Mouse (Mus musculus): Measurements from ENCODE around the gene Cstb. TPM values are rescaled to one million over a fixed set of nuclear protein-coding genes. Genes with fewer than 3 reads are reported as not detected.

Cstb gene
- 17.7 and 24.9 TPM in 2 replicates for total RNA-seq (2015; ENCODE audit: low replicate concordance)
- total RNA-seq (2017; ENCODE audit: low replicate concordance) = 3.3 and 10.0 TPM in 2 replicates

DNA sequence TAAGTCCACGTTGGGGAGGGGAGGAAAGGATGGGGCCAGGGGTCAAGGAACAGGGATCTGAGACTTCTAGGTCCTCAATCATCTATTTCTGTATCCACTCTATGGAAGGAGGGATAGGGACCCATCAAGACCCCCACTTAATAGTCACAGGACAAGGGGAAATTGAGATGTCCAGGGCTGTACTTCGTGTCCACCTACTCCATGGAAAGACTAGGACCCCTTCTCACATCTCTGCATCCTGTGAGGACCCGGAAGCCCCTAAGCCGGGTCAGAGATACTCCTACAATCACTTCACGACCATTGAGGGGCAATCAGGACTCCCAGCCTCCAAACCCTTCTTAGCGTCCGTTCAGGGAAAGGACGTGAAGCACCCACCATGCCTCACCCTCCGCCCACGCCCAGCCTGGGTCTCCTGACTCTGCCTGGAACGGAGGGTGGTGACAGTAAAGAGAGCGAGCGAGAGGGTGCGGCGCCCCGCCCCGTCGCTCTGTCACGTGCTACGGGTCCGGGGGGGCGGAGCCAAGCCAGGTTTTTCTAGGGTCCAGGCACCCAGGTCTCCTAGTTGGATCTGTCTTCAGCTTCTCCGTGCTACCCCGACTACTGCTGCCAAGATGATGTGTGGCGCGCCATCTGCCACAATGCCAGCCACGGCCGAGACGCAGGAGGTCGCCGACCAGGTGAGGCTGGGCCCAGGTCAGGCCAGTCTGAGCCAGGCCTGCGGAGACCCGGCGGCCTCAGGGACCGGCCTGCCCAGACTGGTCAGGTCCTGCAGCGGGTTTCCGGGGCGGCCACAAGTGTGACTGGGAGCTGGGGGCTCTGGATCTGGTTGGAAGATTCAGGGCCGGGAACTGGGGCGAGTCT is at the start of gene Cstb:
Gene Cstb (plus strand): TSS at position 489 of the 861 bp plus-strand sequence.
- peak; percentile 89 for ATAC-seq (replicated peaks; ENCODE audit: low FRiP score, poor library complexity, severe bottlenecking)

DNA sequence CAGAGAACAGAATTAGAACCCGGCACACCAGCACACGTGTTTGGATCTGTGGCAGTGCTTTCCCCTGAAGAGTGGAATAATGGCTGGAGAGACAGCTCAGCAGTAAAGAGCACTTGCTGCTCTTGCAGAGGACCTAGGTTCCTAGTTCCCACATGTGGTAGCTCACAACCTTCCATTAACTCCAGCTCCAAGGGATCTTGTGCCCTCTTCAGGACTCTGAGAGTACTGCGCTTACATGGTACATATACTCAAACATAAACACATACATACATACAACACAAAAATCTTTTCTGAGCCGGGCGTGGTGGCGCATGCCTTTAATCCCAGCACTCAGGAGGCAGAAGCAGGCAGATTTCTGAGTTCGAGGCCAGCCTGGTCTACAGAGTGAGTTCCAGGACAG is 47.0 kb upstream of the Cstb start:
- 0 out of 2 replicates have a peak, but pooled peaks have one; percentile 55 for ATAC-seq (replicated peaks; ENCODE audit: low FRiP score, poor library complexity, severe bottlenecking)

DNA sequence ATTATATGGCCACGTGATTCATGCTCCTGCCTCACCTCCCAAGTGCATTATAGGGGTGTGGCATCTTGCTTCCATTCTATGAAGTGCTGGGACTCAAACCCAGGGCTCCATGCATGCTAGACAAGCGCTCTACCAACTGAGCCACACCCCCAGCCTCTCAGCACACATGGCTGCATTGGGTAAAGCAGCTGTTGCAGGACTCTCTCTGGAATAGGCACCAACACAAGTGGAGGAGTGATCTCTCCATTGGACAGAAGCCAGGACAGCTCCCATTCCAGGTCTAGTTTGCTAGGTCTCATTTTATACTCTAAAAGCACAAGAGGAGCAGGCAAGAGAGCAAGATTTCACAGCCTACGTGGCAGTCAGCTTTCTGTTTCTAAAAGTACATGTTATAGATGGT is 41.9 kb upstream of the Cstb start:
- no peak for ATAC-seq (replicated peaks; ENCODE audit: low FRiP score, poor library complexity, severe bottlenecking)

DNA sequence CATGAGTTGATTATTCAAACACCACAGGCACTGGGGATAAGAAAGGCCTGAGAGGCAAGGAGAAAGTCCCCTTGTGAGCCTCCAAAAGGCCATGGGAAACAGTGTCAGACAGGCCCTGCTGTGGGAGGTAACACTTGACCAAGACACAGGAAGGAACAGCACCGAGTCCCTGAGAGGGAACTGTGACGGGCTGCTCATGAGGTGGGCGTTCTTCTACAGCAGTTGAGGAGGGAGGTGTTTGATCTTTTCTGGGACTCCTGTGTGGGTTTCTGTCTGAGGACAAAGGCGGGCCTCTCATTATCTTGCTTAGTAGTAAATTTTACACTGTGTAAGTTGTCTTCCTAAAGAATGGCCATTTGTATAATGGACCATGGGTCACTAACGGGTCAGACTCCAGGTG is 39.9 kb upstream of the Cstb start:
- no peak for ATAC-seq (replicated peaks; ENCODE audit: low FRiP score, poor library complexity, severe bottlenecking)

DNA sequence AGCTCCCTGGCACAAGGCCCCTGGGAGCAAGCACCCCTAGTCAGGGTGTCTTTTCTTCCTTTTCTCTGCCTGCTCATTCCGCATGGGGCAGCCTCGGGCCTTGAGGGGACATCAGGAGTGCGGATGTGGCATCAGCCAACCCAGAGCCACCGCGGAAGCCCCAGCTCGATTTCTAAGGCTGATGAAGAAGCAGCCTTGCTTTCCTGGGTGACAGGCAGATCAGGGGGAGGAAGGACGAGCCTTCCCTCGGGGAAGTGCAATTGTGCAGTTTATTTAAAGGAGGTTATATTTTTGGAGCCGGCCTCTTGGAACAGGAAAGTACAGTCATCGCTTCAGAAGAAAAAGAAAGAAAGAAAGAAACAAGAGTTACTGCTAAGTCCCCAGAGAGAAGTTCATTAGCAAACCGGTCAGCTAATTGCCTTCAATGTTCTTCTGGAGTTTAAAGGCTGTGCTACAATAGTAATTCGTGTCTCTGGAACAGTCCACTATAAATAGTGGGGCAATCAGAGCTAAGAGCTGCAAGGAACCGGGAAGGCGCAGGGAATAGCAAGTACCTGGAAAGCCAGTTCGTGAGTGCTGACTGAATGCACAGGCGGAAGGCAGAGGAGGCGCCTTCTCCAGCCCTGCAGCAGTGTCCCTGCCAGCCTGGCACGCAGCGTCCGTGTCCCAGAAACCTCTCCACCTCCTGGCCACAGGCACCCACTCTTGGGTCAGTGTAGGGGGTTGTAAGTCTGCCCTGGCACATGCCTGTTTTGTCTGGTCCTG is 37.1 kb upstream of the Cstb start:
- no peak for ATAC-seq (replicated peaks; ENCODE audit: low FRiP score, poor library complexity, severe bottlenecking)

DNA sequence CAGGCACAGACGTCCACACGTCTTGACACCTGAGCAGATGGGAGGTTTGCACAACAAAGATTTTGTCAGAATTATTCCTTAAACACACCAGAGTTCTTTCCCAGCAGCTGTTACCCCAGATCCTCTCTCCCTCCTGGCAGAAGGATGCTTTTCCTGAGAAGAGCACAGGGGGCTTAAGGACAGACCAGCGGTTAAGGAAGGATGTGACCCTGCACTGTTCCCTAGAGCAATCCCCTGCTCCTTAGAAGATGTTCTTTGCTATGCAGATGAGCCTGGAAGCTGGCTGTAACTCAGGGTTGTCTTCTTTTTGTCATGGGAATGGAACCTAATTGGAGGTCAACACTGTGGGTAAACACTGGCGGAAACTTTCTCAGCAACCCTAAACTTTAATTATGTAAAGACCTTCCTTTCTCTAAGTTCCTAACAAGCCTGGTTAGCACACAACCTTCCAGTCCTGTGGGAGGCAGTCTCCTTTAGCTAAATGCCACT is 34.4 kb upstream of the Cstb start:
- ATAC-seq (replicated peaks; ENCODE audit: low FRiP score, poor library complexity, severe bottlenecking) = no peak

DNA sequence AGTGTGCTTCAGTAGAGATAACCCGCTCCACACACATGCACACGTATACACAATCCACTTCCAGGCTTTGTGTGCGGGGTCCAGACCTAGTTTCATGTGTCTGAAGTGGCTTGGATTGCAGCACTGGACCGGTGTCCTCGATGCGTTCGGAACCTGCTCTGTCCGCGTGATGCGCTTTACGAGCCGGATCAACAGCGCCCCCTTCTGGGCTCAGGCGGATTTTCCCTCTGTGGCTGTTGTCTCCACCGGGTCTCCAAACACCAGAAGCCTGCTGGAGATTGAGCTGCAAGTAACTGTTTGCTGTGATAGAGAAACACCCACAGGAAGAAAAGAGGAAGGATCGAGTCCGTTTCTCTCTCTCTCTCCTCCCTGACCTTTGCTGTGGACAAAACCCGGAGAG is 33.4 kb upstream of the Cstb start:
- ATAC-seq (replicated peaks; ENCODE audit: low FRiP score, poor library complexity, severe bottlenecking) = peak; percentile 75

DNA sequence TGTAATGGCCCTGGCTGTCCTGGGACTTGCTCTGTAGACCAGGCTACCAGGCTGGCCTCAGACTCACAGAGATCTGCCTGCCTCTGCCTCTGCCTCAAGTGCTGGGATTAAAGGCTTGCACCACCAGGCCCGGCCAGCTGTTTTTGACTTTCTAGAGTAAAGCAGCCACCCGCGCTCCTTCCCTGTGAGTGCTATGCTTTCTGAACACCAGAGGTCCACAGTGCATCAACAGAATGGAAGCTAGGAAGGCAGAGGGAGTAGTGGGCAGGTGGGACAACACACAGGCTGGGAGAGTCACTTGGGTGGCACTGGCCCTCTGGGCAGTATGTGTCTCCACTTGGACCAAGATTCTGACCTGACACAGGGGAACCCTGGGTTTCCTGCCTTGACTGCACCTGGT is 30.1 kb upstream of the Cstb start:
- no peak for ATAC-seq (replicated peaks; ENCODE audit: low FRiP score, poor library complexity, severe bottlenecking)

DNA sequence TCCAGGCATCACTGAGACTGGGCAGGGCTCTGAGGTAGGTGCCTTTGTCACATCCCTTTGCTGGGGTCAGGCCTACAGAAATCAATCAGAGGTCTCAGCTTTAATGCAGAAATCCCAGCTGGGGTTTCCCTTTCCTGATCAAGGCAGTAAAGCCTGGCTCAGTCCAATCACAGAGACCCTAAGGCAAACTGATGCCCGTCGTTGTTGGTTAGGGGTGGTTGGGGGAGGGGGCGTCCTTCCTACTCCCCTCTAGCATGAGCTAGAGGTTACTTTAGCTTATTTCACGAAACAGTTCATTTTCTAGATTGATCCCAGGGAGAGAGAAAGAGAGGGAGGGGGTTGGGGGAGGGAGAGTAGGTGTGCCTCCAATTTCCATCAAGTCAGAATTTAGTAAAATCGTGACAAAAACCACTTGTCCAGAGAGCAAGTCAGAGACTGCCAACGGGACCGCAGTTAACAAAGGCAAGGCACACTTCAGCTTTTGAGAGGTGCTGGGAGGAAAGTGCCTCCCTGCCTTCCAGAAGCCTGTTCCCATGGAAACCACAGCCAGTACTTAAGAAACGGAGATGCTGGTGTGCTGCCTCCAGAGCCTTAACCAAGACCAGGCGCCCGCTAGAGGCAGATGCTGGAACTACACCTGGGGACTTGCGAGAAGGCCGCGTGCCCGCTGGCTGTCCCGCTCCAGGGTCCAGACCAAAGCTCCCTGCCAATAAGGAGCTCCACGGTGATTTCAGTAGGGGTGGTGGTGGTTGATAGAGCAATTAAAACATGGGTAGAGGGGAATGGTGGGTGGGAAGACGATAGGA is 29.4 kb upstream of the Cstb start:
- ATAC-seq (replicated peaks; ENCODE audit: low FRiP score, poor library complexity, severe bottlenecking) = peak; percentile 74

DNA sequence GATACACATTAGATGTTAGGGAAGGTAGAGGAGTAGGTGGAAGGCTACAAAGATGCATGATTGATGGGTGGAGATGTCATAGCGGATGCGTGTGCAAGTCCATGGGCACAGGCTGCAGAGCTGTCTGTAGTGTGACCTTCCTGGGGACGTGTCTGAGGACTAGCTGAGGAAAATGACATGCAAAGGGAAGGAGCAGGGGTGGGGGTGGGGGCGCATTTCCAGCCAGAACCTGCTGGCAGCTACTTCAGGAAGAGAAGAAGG is 28.9 kb upstream of the Cstb start:
- ATAC-seq (replicated peaks; ENCODE audit: low FRiP score, poor library complexity, severe bottlenecking) = peak; percentile 17; the same call in 1 of the 2 replicates

DNA sequence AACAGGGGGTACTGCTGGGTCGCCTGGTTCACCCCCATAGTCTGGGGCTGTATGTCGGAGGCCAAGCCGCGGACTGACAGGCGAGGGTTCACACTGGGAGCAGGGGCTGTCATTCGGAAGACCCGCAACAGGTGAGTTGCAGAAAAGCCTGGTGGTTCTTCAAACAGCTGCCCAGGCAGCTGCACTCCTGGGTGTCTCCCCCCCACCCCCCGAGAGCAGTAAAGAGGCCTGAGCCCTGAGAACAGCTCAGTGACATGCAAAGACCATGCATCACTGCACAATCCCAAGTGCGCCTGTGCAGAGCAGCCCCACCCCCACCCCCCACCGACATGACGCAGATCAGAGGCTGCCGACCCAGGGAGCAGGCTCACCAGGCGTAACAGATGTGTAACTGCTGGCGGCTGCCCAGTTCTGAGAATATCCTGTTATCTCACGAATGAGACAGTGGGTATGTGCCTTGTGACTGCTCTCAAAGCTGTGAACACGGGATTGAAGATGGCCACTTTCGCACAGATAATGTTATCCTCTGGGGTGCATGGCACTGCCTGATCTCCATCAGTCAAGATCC is 26.3 kb upstream of the Cstb start:
- ATAC-seq (replicated peaks; ENCODE audit: low FRiP score, poor library complexity, severe bottlenecking) = no peak

DNA sequence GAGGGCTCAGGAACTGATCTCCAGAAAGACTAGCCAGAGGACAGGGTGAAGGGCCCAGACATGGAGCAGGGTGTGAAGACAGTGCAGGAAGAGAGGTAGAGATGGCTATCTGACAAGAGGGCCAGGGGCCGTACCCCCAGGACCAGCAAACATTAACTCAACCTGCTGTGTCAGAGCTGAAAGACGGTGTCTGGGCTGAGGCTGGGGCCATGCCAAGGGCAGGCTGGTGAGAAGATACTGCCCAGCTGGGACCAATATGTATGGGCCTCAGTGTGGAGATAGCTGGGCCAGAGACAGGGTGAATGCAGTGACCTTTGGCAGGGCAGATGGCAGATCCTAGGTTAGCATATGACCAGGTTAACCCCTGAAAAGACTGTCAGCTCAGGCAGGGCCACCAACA is 24.3 kb upstream of the Cstb start:
- ATAC-seq (replicated peaks; ENCODE audit: low FRiP score, poor library complexity, severe bottlenecking) = no peak

DNA sequence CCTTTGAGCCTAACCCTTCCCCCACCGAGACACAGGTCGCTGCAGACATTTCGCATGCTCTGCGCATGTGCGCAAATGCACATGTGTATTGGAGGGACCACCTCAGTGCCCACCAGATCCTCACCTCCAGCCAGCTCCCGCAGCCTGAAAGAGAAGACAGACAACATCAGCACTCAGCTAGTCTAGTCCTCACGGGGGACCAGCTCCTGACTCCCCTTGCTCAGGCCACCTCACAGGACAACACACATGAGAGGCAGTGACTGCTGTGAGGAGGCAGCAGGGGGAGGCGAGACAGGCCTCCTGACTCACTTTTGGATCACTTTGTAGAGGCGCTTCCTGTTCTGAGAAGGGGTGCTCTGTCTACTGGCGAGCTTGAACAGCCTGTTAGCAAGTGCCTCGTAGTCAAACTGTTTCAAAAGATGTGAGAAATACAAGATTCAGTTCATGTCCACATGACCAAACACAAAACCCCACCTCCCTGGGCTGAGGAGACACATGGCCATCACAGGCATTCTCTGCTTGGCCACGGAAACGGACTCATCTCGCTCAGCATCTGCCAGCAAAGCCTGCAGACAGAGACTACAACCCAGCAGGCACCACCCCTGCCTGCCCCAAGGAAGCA is 23.1 kb upstream of the Cstb start:
- no peak for ATAC-seq (replicated peaks; ENCODE audit: low FRiP score, poor library complexity, severe bottlenecking)

DNA sequence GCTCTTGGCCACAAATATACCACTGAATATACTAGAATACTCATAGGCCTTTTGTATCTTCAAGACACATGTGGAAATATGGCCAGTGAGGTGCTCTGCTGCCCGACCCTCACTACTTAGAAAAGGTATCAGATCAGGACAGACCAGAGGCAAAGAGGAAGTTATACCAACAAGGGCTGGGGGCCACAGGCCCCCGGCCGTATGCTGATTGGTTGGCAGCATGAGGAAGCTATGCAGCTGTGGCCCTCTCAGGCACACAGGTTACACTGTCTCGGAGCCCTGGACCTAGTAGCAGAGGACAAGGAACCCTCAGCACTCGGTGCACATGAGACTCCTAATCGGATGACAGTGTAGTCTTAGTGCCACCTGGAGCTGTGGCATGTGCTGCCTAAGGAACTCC is 19.3 kb upstream of the Cstb start:
- ATAC-seq (replicated peaks; ENCODE audit: low FRiP score, poor library complexity, severe bottlenecking) = no peak

DNA sequence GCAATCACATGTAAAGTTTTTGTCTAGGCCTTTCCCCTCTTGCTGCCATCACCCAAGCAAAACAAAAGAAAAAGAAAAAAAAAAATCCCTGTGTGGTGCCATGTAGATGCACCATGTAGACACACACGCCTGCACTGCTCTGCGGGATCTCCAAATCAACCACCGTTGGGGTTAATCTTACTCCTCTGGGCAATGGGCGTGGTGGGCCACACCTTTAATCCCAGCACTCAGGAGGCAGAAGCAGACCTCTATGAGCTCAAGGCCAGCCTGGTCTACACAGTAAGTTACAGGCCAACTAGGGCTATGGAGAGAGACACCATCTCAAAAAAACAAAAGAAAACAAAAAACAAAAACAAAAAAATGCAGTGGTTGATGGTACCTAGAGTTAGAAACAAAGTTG is 18.3 kb upstream of the Cstb start:
- no peak for ATAC-seq (replicated peaks; ENCODE audit: low FRiP score, poor library complexity, severe bottlenecking)

DNA sequence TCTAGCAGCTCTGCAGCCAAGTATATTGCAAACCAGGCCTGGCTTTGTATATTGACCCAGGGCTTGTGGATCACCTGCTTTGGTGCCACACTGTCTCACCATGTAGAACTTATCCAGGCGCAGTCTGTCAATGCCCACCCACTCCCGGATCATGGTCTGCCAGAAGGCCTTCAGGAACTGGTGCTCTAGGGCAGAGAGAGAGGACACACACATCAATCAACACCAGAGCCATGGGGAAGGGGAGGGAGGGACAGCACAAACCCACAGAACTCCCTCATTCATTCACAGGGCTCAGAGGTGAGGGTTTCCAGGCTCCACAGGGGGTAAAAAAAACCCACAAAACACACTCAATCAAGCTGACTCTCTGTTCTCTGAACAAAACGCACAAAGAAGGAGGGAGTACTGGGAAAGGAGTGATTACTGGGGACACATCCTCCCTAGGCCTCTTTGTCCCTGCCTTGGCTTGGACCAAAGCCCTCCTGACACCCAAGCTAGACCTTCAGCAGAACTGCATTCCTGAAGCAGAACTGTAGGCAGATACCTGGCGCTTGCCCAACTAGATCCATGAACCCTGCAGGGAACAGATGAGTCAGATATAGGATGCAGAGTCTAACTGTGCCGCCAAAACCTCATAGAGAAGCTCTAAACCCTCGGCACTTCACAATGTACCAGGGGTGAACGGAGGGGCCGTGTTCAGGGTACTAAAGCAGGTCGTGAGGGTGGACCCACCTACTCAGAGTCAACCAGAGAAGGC is 16.3 kb upstream of the Cstb start:
- no peak for ATAC-seq (replicated peaks; ENCODE audit: low FRiP score, poor library complexity, severe bottlenecking)

DNA sequence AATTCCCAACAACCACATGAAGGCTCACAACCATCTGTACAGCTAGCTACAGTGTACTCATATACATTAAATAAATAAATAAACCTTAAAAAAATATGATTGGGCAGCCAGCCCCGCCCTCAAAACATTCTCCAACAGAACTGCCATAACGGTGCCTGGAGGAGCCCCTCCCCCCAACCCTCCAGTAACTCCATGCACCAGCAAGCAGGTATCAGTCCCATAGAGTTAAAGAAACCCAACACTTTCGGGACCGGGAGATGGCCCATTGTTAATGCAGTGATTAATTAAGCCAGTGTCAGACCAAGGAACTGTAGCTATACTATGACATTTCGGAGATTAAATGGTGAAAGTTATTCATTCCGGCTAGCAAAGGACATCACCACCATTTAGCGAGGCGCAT is 13.6 kb upstream of the Cstb start:
- no peak for ATAC-seq (replicated peaks; ENCODE audit: low FRiP score, poor library complexity, severe bottlenecking)

DNA sequence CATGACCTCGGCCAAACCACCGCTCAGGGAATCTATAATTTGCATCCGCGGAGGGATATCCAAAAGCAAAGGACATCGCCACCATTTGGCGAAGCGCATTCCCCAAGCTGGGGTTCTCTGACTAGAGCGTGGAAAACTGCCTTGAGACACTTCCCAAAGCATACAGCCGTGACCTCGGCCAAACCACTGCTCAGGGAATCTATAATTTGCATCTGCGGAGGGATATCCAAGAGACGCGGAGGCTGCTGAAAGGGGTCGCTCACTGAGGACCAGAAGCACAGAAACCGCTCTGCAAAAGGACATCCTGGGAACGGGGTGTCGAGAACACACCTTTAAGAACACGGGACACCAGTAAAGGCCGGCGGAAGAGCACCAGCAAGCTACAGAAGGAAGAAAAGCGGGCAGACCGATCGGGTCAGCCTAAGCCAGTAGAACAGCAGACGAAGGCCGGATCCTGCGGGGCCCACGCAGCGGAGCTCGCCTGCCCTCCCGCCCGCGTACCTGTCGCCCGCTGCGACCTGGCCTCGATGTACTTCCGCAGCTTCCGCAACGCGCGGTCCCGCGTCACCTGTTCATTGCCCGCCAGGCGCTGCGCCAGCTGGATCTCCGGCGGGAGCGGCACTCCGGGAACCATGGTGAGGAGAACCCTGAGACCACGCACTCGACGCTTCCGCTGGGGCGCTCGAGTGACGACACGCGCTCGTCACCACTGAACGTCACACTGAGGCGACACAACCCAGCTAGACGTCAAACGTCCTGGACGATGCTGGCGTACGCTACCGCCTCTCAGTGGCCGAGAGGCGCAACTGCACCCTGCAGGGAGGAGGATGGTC is 12.9 kb upstream of the Cstb start, which contains the start of gene Rrp1:
Gene Rrp1 (minus strand): TSS at position 725 of the 833 bp plus-strand sequence.
- ATAC-seq (replicated peaks; ENCODE audit: low FRiP score, poor library complexity, severe bottlenecking) = peak; percentile 93
